Mouse (Mus musculus) hindlimb bud, embryonic 11.5 days (tissue): Measurements from ENCODE around the gene L1td1.

Experiments
- DNase-seq: peaks from one replicate; pipeline ENCODE4 v3.0.0-alpha.2; 2012; ENCODE audit warnings: low read depth, low spot score; ENCODE audit errors: extremely low spot score

Gene L1td1

GRCm38 (mm10) chr4:98733660-98734059 is 7.1 kb downstream of the L1td1 start:
- DNase-seq = no peak

- DNase-seq = no peak
These were observed 13.2 kb downstream of the L1td1 start for GRCm38 (mm10) chr4:98739753-98740152.

- DNase-seq = no peak
These were observed 16.8 kb downstream of the L1td1 start for GRCm38 (mm10) chr4:98743209-98743905.

GRCm38 (mm10) chr4:98743906-98744210 is 17.3 kb downstream of the L1td1 start:
- no peak for DNase-seq

DNA sequence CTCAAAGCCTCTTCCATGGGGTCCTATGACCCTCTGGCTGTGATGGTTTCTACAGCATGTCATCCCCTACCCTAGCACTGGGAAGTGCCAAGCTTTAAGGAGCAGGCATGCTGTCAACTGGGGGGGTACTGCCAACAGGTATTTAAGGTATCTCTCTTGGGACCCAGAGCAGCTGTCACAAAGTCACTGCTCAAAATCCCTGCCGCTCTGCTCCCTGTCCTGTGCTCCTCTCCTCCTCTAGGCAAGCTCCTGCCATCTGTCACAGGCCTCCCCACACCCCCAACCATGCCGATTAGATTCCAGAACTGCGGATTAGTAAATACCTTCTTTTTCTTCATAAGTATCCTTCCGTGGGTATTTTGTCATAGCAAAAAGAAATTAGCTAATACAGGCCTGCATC is 27.9 kb downstream of the L1td1 start:
- no peak for DNase-seq

- DNase-seq = no peak
These were observed 29.6 kb downstream of the L1td1 start for GRCm38 (mm10) chr4:98756141-98756540.

- DNase-seq = no peak
These were observed 31.7 kb downstream of the L1td1 start for GRCm38 (mm10) chr4:98758012-98758821.

DNA sequence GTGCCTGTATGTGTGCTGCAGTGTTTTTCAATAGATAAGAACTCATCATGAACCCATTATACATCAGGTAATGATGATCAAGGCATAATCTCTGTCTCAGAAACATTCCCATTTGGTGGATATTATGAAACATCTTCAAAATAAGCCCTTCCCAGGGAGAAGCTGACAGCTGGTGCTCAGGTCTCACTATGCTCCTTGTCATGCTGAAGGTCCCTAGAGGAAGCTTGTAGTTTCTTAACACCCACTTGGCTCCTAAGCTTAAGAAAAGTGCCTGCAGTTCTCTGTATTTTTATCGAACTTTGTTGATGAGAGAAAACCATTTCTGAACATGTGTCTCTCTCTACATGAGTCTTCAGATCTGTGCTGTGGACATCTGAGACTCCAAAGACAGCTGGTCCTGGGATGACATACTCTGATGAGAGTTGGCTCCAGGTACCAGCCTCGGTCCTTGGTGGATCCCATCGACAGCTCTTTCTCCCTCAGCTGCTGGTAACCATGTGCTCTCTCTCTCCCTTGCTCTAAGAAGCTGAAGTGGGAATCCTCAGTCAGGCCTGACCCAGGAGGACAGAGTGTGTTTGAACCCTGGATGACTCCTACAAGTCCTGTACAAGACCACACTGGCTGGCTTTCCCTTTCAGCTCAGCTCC is 32.5 kb downstream of the L1td1 start:
- no peak for DNase-seq

- no peak for DNase-seq
These were observed 40.9 kb downstream of the L1td1 start for GRCm38 (mm10) chr4:98767134-98768133.

DNA sequence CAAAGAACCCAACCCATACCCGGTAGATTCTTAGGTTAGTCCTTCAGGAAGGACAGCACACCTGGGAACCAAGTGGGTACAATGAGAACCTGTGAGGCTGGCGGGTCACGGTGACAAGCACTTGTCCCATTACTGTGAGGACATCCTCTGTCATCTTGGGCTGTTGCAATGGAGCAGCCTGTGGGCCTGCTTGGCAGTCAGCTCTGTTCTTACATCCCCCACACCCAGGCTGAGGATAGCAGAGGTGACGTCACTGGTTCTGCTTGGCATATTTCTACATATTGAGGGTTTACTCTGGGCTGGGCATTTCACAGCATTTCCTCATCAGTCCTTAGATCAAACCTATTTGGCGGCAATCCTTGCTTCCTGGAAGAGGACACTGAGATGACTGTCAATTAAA is 47.3 kb downstream of the L1td1 start:
- no peak for DNase-seq

GRCm38 (mm10) chr4:98776721-98777427 is 50.3 kb downstream of the L1td1 start:
- peak; percentile 81 for DNase-seq

DNA sequence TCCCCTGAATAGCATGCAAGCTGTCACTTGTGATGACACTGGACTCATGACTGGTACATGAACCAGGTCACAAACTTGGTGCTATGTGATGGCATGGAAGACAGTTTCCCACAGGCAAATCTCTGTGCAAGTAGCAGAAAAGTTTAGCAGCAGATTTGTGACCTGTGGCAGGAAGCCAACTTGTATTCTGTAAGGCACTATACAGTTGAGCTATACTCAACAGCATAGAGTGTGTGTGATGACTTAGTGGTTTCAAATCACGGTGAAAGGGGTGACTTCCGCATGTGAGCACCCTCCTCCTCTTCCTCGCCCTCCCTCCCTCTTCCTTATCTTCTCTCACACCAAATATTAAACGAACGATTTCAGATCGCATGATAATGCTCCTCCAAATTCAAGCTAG is 50.9 kb downstream of the L1td1 start:
- no peak for DNase-seq

- DNase-seq = no peak
These were observed 51.7 kb downstream of the L1td1 start for GRCm38 (mm10) chr4:98778219-98778618.

DNA sequence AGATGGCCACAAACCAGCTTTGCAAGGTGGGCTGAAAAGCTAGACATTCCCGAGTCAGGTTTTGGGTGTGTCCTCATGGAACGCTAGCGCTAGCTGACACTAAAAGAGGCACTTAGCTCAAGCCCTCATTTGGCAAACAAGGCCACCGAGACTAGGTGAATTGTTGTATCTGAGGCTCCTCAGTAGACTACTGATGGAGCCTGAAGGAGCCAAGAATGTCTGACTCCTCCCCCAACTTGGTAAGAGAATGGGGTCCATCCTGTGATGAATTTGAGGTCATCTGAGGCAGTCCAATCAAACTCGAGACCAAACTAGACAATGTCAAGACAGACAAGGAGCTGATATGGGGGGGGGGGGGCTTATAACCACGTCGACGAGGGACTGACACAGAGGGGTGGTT is 59.3 kb downstream of the L1td1 start:
- no peak for DNase-seq

DNA sequence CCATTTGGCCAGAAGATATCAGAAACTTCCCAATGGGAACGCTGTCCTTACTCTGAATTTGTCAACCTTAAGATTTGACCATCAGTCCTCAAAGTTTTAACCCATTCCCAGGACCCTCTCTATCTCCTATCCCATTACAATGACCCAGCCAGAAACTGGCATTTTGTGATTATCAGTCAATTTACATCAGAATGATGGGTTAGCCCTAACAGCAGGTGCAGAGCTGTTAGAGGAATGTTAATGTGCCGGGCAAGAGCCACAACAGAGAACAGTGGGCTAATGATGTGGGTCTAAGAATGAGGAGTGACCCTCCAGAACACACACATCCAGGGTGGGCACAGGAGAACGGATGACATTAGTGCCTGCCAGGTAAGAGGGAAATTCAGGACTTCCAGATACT is 59.7 kb downstream of the L1td1 start:
- no peak for DNase-seq
